Mouse (Mus musculus) heart, embryonic 12.5 days (tissue): ENCODE data around the gene Cfap221. TPM values are rescaled to one million over a fixed set of nuclear protein-coding genes. Genes with fewer than 3 reads are reported as not detected.

Experiments
- ATAC-seq: fragments of 200-750 bp; cut with Nextera tagmentation; 2 replicates; pipeline ENCODE4 v1.8.0; 2017; ENCODE audit warnings: moderate TSS enrichment, moderate library complexity; ENCODE audit not compliant: insufficient number of reproducible peaks, low FRiP score
- H3K27ac ChIP-seq: fragments of 300-500 bp; sonication (generic); 2 replicates; pipeline ENCODE4 v1.5.1; 2016; ENCODE audit warnings: mild to moderate bottlenecking, moderate library complexity; ENCODE audit not compliant: poor library complexity, severe bottlenecking
- H3K27me3 ChIP-seq: fragments of 300-500 bp; sonication (generic); replicated peaks from 2 replicates; pipeline ENCODE4 v1.6.1; 2016; ENCODE audit warnings: mild to moderate bottlenecking, moderate library complexity
- H3K36me3 ChIP-seq: fragments of 300-500 bp; sonication (generic); 2 replicates; pipeline ENCODE4 v1.6.1; 2016; ENCODE audit warnings: mild to moderate bottlenecking, moderate library complexity
- H3K4me1 ChIP-seq: fragments of 300-500 bp; sonication (generic); replicated peaks from 2 replicates; pipeline ENCODE4 v1.6.1; 2016; ENCODE audit warnings: mild to moderate bottlenecking
- H3K4me2 ChIP-seq: fragments of 300-500 bp; sonication (generic); 2 replicates; pipeline ENCODE4 v1.6.1; 2016; ENCODE audit warnings: mild to moderate bottlenecking, moderate library complexity
- H3K4me3 ChIP-seq: fragments of 300-500 bp; sonication (generic); 2 replicates; pipeline ENCODE4 v1.5.1; 2016; ENCODE audit warnings: mild to moderate bottlenecking
- H3K9ac ChIP-seq: fragments of 300-500 bp; sonication (generic); 2 replicates; pipeline ENCODE4 v1.6.1; 2016; ENCODE audit warnings: mild to moderate bottlenecking, moderate library complexity
- H3K9me3 ChIP-seq: fragments of 300-500 bp; sonication (generic); replicated peaks from 2 replicates; pipeline ENCODE4 v1.6.1; 2016; ENCODE audit warnings: mild to moderate bottlenecking, moderate library complexity
- WGBS: fragments of 180-500 bp; shearing (Covaris S2); methylation state at CpG from one replicate; pipeline ENCODE4 v1.1.7; 2016; 5-methylcytosine and 5-hydroxymethylcytosine counted together
- polyA plus RNA-seq: library from polyadenylated mRNA; unstranded; fragments of >200 nt; fragmentation: Nextera tagmentation; extraction: Ambion mirVana; gene quantifications from 2 replicates; pipeline ENCODE4 v1.2.1, GENCODE M21; 2016

Gene Cfap221
- not detected in 2 replicates for polyA plus RNA-seq

- WGBS: 5% methylated on average over 30 of the region's 30 CpGs
- H3K4me3 ChIP-seq: peak within 1 kb of the TSS; percentile 52
Measured at GRCm38 (mm10) chr1:119996798-119997581, at the start of gene Cfap221. Gene Cfap221, minus strand, starts transcription at chr1:119997234.

DNA sequence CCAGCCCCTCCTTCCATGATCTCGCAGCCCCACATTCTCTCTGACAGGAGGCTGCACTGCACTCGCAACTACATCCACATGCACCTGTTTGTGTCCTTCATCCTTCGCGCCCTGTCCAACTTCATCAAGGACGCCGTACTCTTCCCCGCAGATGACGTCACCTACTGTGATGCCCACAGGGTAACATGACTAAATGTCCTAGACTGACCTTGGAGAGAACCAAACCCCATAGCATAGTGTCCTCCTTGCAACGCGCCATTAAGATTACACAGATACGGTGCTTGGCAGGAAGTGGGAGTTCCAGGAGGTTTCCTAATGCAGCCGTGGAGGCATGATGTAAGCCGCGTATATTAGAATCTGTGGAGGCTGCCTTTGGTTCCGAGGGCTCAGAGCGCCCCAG is 47.5 kb upstream of the Cfap221 start:
- Histone ChIP-seq H3K27me3 (no peaks in the 10 kb centered on the region), H3K4me3 (no peak overlapping the region), H3K36me3 (no peaks in the 10 kb centered on the region), H3K9me3 (no peaks in the 10 kb centered on the region), H3K4me1 (no peaks in the 10 kb centered on the region), H3K27ac (no peak overlapping the region), H3K4me2 (no peak overlapping the region), H3K9ac (no peak overlapping the region)
- WGBS: 79% methylated on average over 16 of the region's 16 CpGs
- peak; percentile 20; the same call in 1 of the 2 replicates for ATAC-seq

More at GRCm38 (mm10) chr1:119996798-119997581, at the start of gene Cfap221:
- H3K27ac ChIP-seq: no peak within 1 kb of the TSS
- H3K4me2 ChIP-seq: peak within 1 kb of the TSS; percentile 82
- peaks cover 3% of the 10 kb centered on the region; the same call in 1 of the 2 replicates for H3K9me3 ChIP-seq
- H3K36me3 ChIP-seq: no peaks in the 10 kb centered on the region
- peak within 1 kb of the TSS; percentile 17; the same call in 1 of the 2 replicates for H3K9ac ChIP-seq
- H3K27me3 ChIP-seq: no peaks in the 10 kb centered on the region
- H3K4me1 ChIP-seq: no peaks in the 10 kb centered on the region; the same call in 1 of the 2 replicates
- ATAC-seq: peak; percentile 73

DNA sequence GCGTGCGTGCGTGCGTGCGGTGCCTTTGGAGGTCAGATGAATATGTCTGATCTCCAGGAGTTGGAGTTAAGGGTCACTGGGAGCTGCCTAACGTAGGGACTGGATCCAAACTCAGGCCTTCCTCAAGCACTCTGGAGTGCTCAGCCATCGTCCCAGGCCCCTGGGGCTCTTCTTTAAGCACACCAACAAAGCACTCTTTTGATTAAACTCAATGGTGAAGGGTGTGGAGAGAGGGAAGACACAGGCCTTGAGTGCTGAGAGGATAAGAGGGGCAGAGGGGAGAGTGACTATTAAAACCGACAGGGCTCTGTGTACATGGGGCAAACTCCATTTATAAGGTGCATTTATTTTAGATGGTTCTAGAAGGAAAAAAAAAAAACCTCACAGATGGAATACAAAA is 45.4 kb upstream of the Cfap221 start:
- Histone ChIP-seq H3K36me3 (no peaks in the 10 kb centered on the region), H3K9me3 (no peaks in the 10 kb centered on the region), H3K4me3 (no peak overlapping the region), H3K4me2 (no peak overlapping the region), H3K9ac (no peak overlapping the region), H3K27ac (no peak overlapping the region), H3K27me3 (no peaks in the 10 kb centered on the region), H3K4me1 (0 out of 2 replicates have a peak, but pooled peaks cover under 1% of the 10 kb centered on the region)
- no peak for ATAC-seq
- 70% methylated on average over 8 of the region's 8 CpGs for WGBS

- no peak overlapping the region for H3K27ac ChIP-seq
- 79% methylated on average over 9 of the region's 9 CpGs for WGBS
- no peak overlapping the region for H3K9ac ChIP-seq
- H3K36me3 ChIP-seq: no peaks in the 10 kb centered on the region
- H3K4me3 ChIP-seq: no peak overlapping the region
- H3K4me2 ChIP-seq: no peak overlapping the region
- H3K4me1 ChIP-seq: 0 out of 2 replicates have a peak, but pooled peaks cover 6% of the 10 kb centered on the region
- no peaks in the 10 kb centered on the region for H3K9me3 ChIP-seq
- no peaks in the 10 kb centered on the region for H3K27me3 ChIP-seq
- no peak for ATAC-seq
Measured at GRCm38 (mm10) chr1:120038594-120038993, 41.6 kb upstream of the Cfap221 start.

- Histone ChIP-seq H3K4me2 (no peak overlapping the region), H3K4me1 (peaks cover 10% of the 10 kb centered on the region; the same call in 1 of the 2 replicates), H3K9ac (no peak overlapping the region), H3K27me3 (0 out of 2 replicates have a peak, but pooled peaks cover 3% of the 10 kb centered on the region), H3K9me3 (no peaks in the 10 kb centered on the region), H3K27ac (peak overlapping the region; percentile 31; the same call in 1 of the 2 replicates), H3K36me3 (no peaks in the 10 kb centered on the region), H3K4me3 (no peak overlapping the region)
- 57% methylated on average over 9 of the region's 9 CpGs for WGBS
- ATAC-seq: no peak
Measured at GRCm38 (mm10) chr1:120037021-120037683, 40.1 kb upstream of the Cfap221 start.

- Histone ChIP-seq H3K4me3 (no peak overlapping the region), H3K4me2 (no peak overlapping the region), H3K9me3 (no peaks in the 10 kb centered on the region), H3K4me1 (peaks cover 10% of the 10 kb centered on the region; the same call in 1 of the 2 replicates), H3K27ac (no peak overlapping the region), H3K9ac (no peak overlapping the region), H3K36me3 (no peaks in the 10 kb centered on the region), H3K27me3 (0 out of 2 replicates have a peak, but pooled peaks cover 3% of the 10 kb centered on the region)
- ATAC-seq: no peak
- 76% methylated on average over 7 of the region's 7 CpGs for WGBS
Measured at GRCm38 (mm10) chr1:120035456-120036034, 38.5 kb upstream of the Cfap221 start.

DNA sequence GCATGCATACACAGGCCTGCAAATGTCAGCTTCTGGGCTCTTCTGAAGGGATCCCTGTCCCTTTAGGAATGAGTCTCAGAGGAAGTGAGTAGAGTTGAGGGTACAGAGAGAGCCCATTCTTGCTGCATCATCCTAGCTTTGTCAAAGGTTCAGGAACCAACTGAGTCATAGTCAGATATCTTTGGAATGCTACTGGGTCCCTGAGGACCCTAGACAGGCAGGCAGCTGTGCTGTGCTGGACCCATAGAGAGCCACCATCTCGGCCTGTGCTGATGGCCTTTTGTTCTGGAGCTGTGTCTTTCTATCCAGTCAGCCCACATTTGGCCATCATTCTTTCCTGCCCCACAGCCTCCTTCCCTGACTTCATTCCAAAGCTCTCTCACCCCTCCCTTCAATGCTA is 37.8 kb upstream of the Cfap221 start:
- 59% methylated on average over 1 of the region's 1 CpGs for WGBS
- 0 out of 2 replicates have a peak, but pooled peaks cover 3% of the 10 kb centered on the region for H3K27me3 ChIP-seq
- ATAC-seq: no peak

DNA sequence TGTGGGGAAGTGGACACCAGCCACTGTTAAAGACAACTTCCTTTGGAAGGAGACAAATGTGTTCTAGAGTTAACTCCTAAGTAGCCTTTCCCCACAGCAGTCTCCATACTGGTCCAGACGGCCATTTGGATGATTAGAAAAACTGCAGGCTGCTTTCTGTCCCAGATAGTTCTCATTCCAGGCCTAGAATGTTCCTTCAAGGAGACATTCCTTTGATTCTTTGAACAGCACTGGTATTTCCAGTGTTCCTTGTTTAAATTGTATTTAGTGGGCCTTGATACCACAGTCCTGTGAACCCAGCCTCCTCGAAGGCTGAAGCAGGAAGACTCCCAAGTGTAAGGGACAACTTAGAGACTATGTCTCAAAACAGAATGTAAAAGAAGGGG is 36.4 kb upstream of the Cfap221 start:
- Histone ChIP-seq H3K9me3 (no peaks in the 10 kb centered on the region), H3K27me3 (0 out of 2 replicates have a peak, but pooled peaks cover 3% of the 10 kb centered on the region), H3K36me3 (no peaks in the 10 kb centered on the region), H3K4me1 (peaks cover 10% of the 10 kb centered on the region; the same call in 1 of the 2 replicates), H3K4me3 (no peak overlapping the region), H3K4me2 (no peak overlapping the region), H3K27ac (no peak overlapping the region), H3K9ac (no peak overlapping the region)
- ATAC-seq: no peak
- 58% methylated on average over 2 of the region's 2 CpGs for WGBS

More for the DNA sequence above, 37.8 kb upstream of the Cfap221 start:
- peaks cover 10% of the 10 kb centered on the region; the same call in 1 of the 2 replicates for H3K4me1 ChIP-seq
- H3K9ac ChIP-seq: no peak overlapping the region
- no peak overlapping the region for H3K4me3 ChIP-seq
- H3K27ac ChIP-seq: no peak overlapping the region
- no peak overlapping the region for H3K4me2 ChIP-seq
- no peaks in the 10 kb centered on the region for H3K9me3 ChIP-seq
- no peaks in the 10 kb centered on the region for H3K36me3 ChIP-seq

DNA sequence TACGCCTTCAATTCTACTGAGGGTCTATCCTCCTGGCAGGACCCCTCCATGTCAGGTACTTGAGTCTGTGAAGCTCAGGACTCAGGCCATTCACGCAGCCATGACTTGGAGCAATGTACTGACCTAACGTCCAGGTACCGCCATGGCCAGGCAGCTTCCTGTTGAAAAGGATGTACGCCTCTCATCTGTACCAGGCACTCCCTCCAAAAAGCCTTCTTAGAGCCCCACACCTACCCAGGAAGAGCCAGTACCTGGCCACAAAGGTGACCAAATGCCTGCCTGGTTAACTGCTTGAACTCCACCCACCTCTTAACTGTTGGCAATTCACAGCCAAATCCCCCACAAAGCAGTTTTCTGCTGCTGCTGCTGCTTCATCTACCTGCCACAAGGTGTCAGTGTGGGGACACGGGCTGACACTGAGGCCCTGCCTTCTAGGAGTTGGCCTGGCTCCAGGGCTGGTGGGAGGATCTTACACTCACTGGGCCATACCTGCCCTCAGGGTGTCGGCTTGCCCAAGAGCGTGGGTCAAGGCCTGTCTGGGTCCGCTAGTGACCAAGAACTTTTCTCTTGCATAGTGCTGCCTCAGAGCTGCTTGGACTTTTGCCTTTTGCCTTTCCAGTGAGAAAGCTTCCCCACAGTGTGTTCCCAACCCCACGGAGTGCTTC is 35.9 kb upstream of the Cfap221 start:
- H3K36me3 ChIP-seq: no peaks in the 10 kb centered on the region
- H3K27me3 ChIP-seq: 0 out of 2 replicates have a peak, but pooled peaks cover 3% of the 10 kb centered on the region
- no peak overlapping the region for H3K4me2 ChIP-seq
- H3K4me1 ChIP-seq: peaks cover 11% of the 10 kb centered on the region; the same call in 1 of the 2 replicates
- 41% methylated on average over 10 of the region's 10 CpGs for whole genome bisulfite sequencing
- H3K9me3 ChIP-seq: no peaks in the 10 kb centered on the region
- peak; percentile 68; the same call in 1 of the 2 replicates for ATAC-seq
- H3K27ac ChIP-seq: no peak overlapping the region
- no peak overlapping the region for H3K9ac ChIP-seq
- H3K4me3 ChIP-seq: no peak overlapping the region

DNA sequence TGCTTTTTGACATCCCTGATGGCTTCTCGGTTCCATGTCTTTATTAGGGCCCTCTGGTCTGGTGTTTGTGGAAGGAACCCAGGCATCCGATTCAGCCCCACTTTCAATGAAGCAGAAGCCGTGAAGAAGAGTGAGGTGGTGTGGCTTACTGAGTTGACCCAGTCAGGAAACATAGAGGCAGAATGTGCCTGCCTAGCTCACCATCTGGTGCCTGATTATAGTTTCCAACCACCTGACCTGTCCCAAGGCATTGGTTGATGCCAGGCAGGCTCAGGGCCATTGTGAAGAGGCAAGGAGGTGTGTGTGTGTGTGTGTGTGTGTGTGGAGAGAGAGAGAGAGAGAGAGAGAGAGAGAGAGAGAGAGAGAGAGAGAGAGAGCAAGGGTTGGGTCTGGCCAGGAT is 33.4 kb upstream of the Cfap221 start:
- no peak overlapping the region for H3K4me3 ChIP-seq
- no peak overlapping the region for H3K4me2 ChIP-seq
- H3K27me3 ChIP-seq: 0 out of 2 replicates have a peak, but pooled peaks cover 3% of the 10 kb centered on the region
- H3K9me3 ChIP-seq: no peaks in the 10 kb centered on the region
- no peaks in the 10 kb centered on the region for H3K36me3 ChIP-seq
- H3K9ac ChIP-seq: no peak overlapping the region
- H3K4me1 ChIP-seq: peaks cover 12% of the 10 kb centered on the region; the same call in 1 of the 2 replicates
- ATAC-seq: no peak
- no peak overlapping the region for H3K27ac ChIP-seq
- WGBS: 66% methylated on average over 3 of the region's 3 CpGs
